Mouse (Mus musculus) brain, embryonic 14.5 days (tissue): ENCODE data around the gene Elobl.

Experiments used
- CTCF ChIP-seq: fragments of 200-500 bp; IDR thresholded peaks from 2 replicates; pipeline ENCODE4 v1.5.1; 2012; ENCODE audit warnings: inconsistent platforms, mild to moderate bottlenecking, moderate library complexity, borderline replicate concordance; ENCODE audit not compliant: insufficient read depth, insufficient read length; ENCODE audit errors: extremely low read depth
- POLR2A ChIP-seq: fragments of 200-500 bp; IDR thresholded peaks from 2 replicates; pipeline ENCODE4 v1.6.1; 2012; ENCODE audit warnings: mild to moderate bottlenecking, inconsistent platforms, borderline replicate concordance; ENCODE audit not compliant: poor library complexity, insufficient read depth, insufficient read length, severe bottlenecking; ENCODE audit errors: extremely low read depth

DNA sequence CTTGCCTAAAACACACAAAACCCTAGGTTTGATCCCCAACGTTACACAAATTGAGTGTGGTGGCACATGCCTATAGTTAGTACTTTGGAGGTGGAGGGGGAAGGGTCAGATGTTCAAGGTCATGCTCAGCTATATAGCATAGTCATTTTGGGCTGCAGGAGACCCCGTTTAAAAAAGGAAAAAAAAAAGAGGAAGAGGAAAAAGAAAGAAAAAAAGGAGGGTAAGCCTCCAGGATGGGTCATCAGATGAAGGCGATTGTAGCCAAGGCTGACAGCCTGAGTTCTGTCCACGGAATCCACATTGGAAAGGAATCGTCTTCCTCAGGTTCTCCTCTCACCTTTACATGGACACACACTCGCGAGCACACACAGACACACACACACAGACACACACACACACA, 27.8 kb upstream of the Elobl start:
- TF ChIP-seq CTCF = no peak
- no peak for TF ChIP-seq POLR2A
